Mouse (Mus musculus): ENCODE data around the gene Kif13a.

GRCm38 (mm10) chr13:46877049-46877448 lies 52.6 kb downstream of the Kif13a start:
- no peak for TF ChIP-seq POLR2A (IDR thresholded peaks at IDR 0.05; ENCODE audit: low read depth, low read length)
- TF ChIP-seq CTCF (IDR thresholded peaks at IDR 0.05; ENCODE audit: extremely low read depth, insufficient read length, insufficient replicate concordance, low read depth, low read length), result no peak
